Mouse (Mus musculus) neural tube, embryonic 13.5 days (tissue): ENCODE measurements around the gene Cd81. TPM values are rescaled to one million over a fixed set of nuclear protein-coding genes. Genes with fewer than 3 reads are reported as not detected.

Source experiments
- ATAC-seq: fragments of 200-750 bp; cut with Nextera tagmentation; 2 replicates; pipeline ENCODE4 v1.8.0; 2017; ENCODE audit warnings: low read depth, mild to moderate bottlenecking, moderate TSS enrichment, moderate library complexity
- H3K27ac ChIP-seq: fragments of 300-500 bp; sonication (generic); replicated peaks from 2 replicates; pipeline ENCODE4 v1.5.1; 2015; ENCODE audit warnings: moderate library complexity, mild to moderate bottlenecking, inconsistent platforms
- H3K27me3 ChIP-seq: fragments of 300-500 bp; sonication (generic); 2 replicates; pipeline ENCODE4 v1.6.1; 2015; ENCODE audit warnings: mild to moderate bottlenecking, inconsistent platforms
- H3K36me3 ChIP-seq: fragments of 300-500 bp; sonication (generic); 2 replicates; pipeline ENCODE4 v1.6.1; 2015; ENCODE audit warnings: mild to moderate bottlenecking, inconsistent platforms
- H3K4me1 ChIP-seq: fragments of 300-500 bp; sonication (generic); replicated peaks from 2 replicates; pipeline ENCODE4 v1.6.1; 2015; ENCODE audit warnings: inconsistent platforms
- H3K4me2 ChIP-seq: fragments of 300-500 bp; sonication (generic); 2 replicates; pipeline ENCODE4 v1.6.1; 2015; ENCODE audit warnings: inconsistent platforms, mild to moderate bottlenecking, moderate library complexity
- H3K4me3 ChIP-seq: fragments of 300-500 bp; sonication (generic); 2 replicates; pipeline ENCODE4 v1.5.1; 2015; ENCODE audit warnings: mild to moderate bottlenecking, inconsistent platforms
- H3K9ac ChIP-seq: fragments of 300-500 bp; sonication (generic); 2 replicates; pipeline ENCODE4 v1.6.1; 2015; ENCODE audit warnings: moderate library complexity, mild to moderate bottlenecking, inconsistent platforms
- H3K9me3 ChIP-seq: fragments of 300-500 bp; sonication (generic); 2 replicates; pipeline ENCODE4 v1.6.1; 2016; ENCODE audit warnings: inconsistent platforms
- WGBS: fragments of 180-500 bp; shearing (Covaris S2); methylation state at CpG from one replicate; pipeline ENCODE4 v1.1.7; 2015; 5-methylcytosine and 5-hydroxymethylcytosine counted together
- polyA plus RNA-seq: library from polyadenylated mRNA; unstranded; fragments of >200 nt; fragmentation: Nextera tagmentation; extraction: Ambion mirVana; gene quantifications from 2 replicates; pipeline ENCODE4 v1.2.1, GENCODE M21; 2015

Gene Cd81
- polyA plus RNA-seq, 1 experiment from 2014 or later: 369 TPM

DNA sequence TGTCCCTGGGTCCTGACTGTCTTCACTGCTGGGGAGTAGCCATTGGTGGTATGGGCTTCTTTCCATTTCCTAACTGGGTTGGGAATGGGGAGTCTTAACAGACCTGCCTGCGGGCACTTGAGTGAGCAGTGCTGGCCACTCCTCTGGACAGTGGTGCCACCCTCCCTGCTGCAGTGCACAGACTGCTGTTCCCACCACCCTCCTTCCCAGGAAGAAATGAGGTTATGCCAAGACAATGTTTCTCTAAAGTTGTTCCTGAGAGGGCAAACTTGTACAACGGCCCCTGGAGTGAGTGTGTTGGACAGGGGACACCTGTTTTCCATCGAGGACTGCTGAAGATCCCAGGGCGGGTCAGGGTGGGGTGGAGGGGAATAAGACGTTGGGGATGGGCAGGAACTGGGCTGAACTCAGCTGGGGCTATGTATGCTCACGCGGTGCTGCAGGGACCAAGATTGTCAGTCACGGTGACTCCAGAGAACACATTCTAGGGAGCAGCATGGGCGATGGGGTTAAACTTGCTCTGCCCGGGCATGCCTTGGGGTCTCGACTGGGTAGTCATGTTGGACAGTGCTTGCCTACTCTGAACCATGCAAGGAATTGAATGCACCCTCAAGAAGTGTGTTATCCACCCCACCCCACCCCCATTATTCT, 1.5 kb downstream of the Cd81 start:
- ATAC-seq: no peak
- H3K27me3 ChIP-seq: no peaks in the 10 kb centered on the region
- WGBS: 68% methylated on average over 11 of the region's 11 CpGs
- peak overlapping the region; percentile 96 for H3K4me3 ChIP-seq
- H3K27ac ChIP-seq: peak overlapping the region; percentile 89; the same call in 1 of the 2 replicates
- H3K36me3 ChIP-seq: no peaks in the 10 kb centered on the region
- peak overlapping the region; percentile 86 for H3K4me2 ChIP-seq
- H3K9me3 ChIP-seq: no peaks in the 10 kb centered on the region
- peak overlapping the region; percentile 97 for H3K9ac ChIP-seq
- peaks cover 70% of the 10 kb centered on the region for H3K4me1 ChIP-seq

DNA sequence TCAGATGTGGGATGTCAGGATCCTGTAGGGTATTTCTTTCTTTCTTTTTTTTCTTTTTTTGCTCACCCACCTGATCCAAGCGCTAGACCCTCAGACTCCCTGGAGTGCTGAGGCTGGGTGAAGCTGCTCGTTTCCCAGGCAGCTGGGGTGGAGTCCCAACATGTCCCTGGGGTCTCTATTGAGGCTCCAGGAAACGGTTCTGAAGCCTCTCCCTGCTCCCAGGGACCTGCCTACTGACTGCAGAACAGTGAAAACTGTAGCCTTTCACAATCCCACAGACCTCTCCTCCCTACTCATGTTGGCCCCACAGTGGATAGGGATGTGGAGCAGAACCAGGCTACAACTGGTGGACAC, 2.0 kb downstream of the Cd81 start:
- ATAC-seq: no peak
- Histone ChIP-seq H3K4me3 (peak overlapping the region; percentile 96), H3K27ac (no peak overlapping the region), H3K9me3 (no peaks in the 10 kb centered on the region), H3K4me2 (peak overlapping the region; percentile 86), H3K36me3 (no peaks in the 10 kb centered on the region), H3K4me1 (peaks cover 74% of the 10 kb centered on the region), H3K27me3 (no peaks in the 10 kb centered on the region), H3K9ac (peak overlapping the region; percentile 97)
- WGBS: 38% methylated on average over 3 of the region's 3 CpGs

DNA sequence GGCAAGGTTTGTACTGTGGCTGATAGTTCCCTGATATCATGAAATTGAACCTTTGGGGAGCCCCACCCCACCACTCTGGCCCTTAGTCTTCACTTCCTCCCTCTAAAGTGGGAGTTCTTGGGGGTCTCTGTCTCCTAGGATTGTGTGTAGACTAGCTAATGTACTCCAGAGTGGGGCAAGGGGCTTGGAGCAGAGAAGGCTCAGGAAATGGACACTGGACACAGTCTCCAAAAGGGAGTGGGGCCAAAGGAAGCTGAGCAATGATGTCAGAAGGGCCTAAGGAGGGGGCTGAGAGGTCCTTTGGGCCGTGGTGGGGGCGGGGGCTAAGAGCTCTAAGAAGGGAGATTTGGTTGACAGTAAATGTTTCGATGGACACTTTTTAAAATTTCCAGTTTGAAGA, 2.5 kb downstream of the Cd81 start:
- no peaks in the 10 kb centered on the region for H3K27me3 ChIP-seq
- H3K4me1 ChIP-seq: peaks cover 76% of the 10 kb centered on the region
- peak overlapping the region; percentile 97 for H3K9ac ChIP-seq
- ATAC-seq: no peak
- H3K9me3 ChIP-seq: no peaks in the 10 kb centered on the region
- no peak overlapping the region for H3K27ac ChIP-seq
- 0 out of 2 replicates have a peak, but pooled peaks cover 2% of the 10 kb centered on the region for H3K36me3 ChIP-seq
- 90% methylated on average over 3 of the region's 3 CpGs for WGBS
- H3K4me3 ChIP-seq: peak overlapping the region; percentile 96
- peak overlapping the region; percentile 86 for H3K4me2 ChIP-seq

DNA sequence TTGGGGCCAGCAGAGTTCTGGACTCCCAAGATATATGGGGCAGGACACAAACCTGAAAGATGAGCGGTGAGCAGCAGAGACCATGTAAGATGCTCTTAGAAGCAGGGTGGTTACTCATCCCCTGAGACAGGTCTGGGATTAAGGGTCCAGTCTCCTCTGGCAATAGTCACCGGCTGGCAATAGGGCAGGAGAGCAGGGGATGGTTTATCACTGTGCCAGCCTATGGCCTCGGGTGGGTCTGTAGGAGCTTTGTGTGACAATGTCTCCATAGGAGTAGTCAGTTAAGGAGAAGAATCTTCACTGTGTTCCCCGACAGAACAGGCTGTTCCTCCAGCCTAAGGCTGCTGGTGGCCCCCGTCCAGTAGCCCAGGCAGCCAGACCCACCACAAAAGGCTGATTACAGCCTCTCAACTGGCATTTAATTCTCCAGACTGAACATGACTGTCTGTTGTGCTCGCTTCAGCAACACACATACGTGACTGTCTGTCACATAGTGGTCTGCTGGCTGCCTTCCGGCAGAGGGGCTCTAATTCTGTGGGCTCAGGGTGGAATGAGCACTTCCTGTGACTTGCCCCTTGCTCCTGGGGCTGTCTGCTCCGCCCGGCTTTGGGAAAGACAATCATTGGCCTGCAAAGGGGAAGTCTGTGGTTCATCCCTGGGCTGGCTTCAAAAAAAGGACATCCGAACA, 3.1 kb downstream of the Cd81 start:
- H3K4me3 ChIP-seq: peak overlapping the region; percentile 96
- H3K9ac ChIP-seq: peak overlapping the region; percentile 97
- H3K27ac ChIP-seq: 0 out of 2 replicates have a peak overlapping the region, but pooled peaks have one; percentile 14
- peak overlapping the region; percentile 86 for H3K4me2 ChIP-seq
- 78% methylated on average over 11 of the region's 11 CpGs for WGBS
- H3K4me1 ChIP-seq: peaks cover 79% of the 10 kb centered on the region
- 0 out of 2 replicates have a peak, but pooled peaks cover 7% of the 10 kb centered on the region for H3K36me3 ChIP-seq
- no peak for ATAC-seq
- no peaks in the 10 kb centered on the region for H3K9me3 ChIP-seq
- no peaks in the 10 kb centered on the region for H3K27me3 ChIP-seq

DNA sequence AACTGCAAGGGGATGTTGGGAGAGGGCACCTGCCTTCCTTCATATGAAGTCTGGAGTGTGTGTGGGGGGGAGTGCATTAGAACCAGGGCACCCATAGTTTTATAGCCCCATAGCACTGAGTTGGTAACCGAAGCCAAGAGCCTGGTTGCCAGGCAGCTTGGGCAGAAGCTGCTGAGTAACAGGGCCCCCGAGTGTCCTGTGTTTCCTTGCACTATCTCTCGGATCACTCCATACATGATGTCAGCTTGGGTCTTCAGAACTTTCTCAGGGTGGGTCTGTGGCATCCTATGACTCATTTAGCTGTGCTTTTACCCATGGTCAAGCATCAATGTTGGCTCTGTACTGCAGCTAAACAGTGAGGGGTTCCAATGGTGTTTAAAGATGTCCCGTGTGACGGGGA, 4.5 kb downstream of the Cd81 start:
- no peaks in the 10 kb centered on the region for H3K9me3 ChIP-seq
- H3K4me1 ChIP-seq: peaks cover 74% of the 10 kb centered on the region
- no peaks in the 10 kb centered on the region for H3K27me3 ChIP-seq
- H3K4me3 ChIP-seq: no peak overlapping the region
- peaks cover 8% of the 10 kb centered on the region; the same call in 1 of the 2 replicates for H3K36me3 ChIP-seq
- no peak overlapping the region for H3K9ac ChIP-seq
- H3K27ac ChIP-seq: no peak overlapping the region
- 89% methylated on average over 5 of the region's 5 CpGs for WGBS
- no peak for ATAC-seq
- no peak overlapping the region for H3K4me2 ChIP-seq

DNA sequence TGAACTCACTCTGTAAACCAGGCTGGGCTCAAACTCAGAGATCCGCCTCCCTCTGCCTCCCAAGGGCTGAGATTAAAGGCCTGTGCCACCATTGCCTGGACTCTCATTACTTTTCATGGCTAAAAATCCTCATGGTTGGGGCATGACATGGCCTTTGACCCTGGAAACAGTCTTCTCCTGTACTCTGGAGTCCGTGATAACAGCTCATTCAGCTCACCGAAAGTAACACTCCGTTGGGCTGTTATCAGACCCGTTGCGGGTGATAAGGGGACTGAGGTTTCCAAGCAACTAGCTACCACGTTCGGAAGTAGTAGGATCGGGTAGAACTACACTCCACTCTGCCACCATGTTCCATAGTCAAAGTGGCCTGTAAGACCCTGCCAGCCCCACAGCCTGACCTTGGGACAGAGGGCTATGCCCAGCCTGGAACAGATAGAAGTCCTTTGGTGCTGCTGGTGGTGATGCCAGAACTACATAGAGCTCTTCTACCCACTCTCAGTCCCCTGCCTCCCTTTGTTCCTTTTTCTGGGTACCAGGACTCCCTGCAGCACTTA, 5.2 kb downstream of the Cd81 start:
- Histone ChIP-seq H3K9me3 (no peaks in the 10 kb centered on the region), H3K4me1 (peaks cover 68% of the 10 kb centered on the region), H3K9ac (no peak overlapping the region), H3K27me3 (no peaks in the 10 kb centered on the region), H3K36me3 (peaks cover 15% of the 10 kb centered on the region), H3K27ac (peak overlapping the region; percentile 46), H3K4me3 (no peak overlapping the region), H3K4me2 (no peak overlapping the region)
- WGBS: 81% methylated on average over 9 of the region's 9 CpGs
- ATAC-seq: no peak

DNA sequence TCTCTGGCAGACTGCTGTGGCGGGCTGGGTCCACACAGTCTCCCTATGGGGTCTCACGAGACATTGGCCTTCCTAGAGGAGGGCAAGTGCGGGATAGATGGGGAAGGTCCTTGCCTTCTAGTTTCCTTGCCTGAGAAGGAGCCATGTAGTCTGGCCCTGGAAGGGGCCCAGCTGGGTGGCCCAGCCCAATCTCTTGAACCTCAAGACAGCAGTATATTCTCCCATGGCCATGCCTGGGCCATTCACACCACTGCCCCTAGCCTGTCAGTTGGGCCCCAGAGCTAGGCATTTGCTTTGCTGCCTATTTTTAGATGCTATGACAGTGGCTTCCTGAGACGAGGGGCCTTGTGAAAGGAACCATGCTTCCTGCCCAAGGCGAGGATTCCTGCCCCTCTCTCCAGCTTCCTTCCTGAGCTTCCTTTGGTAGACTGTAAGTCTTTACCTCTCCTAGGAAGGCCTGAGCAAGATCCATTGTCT, 5.7 kb downstream of the Cd81 start:
- H3K4me2 ChIP-seq: no peak overlapping the region
- no peak overlapping the region for H3K9ac ChIP-seq
- peaks cover 71% of the 10 kb centered on the region for H3K4me1 ChIP-seq
- H3K36me3 ChIP-seq: peaks cover 20% of the 10 kb centered on the region
- ATAC-seq: no peak
- H3K9me3 ChIP-seq: no peaks in the 10 kb centered on the region
- no peak overlapping the region for H3K4me3 ChIP-seq
- 79% methylated on average over 5 of the region's 5 CpGs for WGBS
- peak overlapping the region; percentile 46 for H3K27ac ChIP-seq
- no peaks in the 10 kb centered on the region for H3K27me3 ChIP-seq

DNA sequence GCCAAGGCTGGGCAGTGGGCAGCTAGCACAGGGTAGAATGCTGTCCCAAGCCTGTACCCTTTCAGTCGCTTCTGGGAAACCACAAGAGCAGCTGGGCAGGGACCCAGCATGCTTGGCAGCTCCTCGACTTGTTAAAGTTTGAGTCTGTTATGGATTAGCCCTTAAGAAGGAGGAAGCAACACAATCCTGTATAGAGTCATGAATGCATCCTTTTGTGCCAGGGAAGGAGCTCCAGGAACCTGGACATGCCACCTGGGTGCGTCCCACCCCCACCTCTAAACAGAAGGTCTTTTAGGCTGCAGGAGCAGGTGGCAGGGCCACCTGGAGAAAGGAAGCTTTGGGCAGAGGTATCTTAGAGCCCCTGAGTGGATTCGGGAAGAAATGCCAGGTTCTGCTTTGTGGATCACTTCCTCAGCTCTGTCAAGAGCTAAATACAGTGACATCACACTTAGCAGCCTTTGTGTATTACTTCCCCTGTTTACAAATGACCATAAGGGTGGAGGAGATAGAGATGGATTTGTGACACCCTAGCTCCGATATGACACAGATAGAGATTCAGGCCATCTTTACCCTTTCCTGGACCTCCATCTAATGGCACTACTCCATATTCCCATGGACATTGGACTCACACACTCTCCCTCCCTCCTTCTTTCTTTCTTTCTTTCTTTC, 6.8 kb downstream of the Cd81 start:
- Histone ChIP-seq H3K4me2 (no peak overlapping the region), H3K27ac (peak overlapping the region; percentile 35; the same call in 1 of the 2 replicates), H3K4me1 (peaks cover 70% of the 10 kb centered on the region), H3K36me3 (peaks cover 31% of the 10 kb centered on the region), H3K4me3 (no peak overlapping the region), H3K9me3 (no peaks in the 10 kb centered on the region), H3K27me3 (no peaks in the 10 kb centered on the region), H3K9ac (no peak overlapping the region)
- 82% methylated on average over 5 of the region's 5 CpGs for WGBS
- ATAC-seq: no peak

DNA sequence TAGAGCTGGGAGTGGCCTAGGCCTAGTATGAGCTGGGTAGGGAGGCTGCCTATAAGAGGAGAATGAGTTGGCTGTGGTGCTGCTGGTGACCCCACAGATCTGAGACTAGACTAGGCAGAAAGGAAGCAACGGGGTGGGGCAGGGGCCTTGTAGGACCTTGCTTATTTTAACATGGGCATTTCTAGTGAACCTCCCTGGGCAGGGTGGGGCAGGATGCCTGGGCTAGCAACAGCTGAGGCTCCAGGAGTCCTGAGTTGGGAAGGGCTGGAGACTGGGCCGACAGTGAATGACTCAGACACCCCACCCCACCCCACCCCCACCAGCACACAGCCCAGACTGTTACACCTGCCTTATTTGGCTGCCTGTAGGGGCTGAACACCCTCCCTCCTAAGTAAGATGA, 10.2 kb downstream of the Cd81 start:
- WGBS: 88% methylated on average over 2 of the region's 2 CpGs
- Histone ChIP-seq H3K4me3 (no peak overlapping the region), H3K27me3 (no peaks in the 10 kb centered on the region), H3K4me2 (no peak overlapping the region), H3K27ac (0 out of 2 replicates have a peak overlapping the region, but pooled peaks have one; percentile 7), H3K36me3 (peaks cover 60% of the 10 kb centered on the region), H3K4me1 (peaks cover 45% of the 10 kb centered on the region), H3K9ac (no peak overlapping the region), H3K9me3 (no peaks in the 10 kb centered on the region)
- no peak for ATAC-seq

DNA sequence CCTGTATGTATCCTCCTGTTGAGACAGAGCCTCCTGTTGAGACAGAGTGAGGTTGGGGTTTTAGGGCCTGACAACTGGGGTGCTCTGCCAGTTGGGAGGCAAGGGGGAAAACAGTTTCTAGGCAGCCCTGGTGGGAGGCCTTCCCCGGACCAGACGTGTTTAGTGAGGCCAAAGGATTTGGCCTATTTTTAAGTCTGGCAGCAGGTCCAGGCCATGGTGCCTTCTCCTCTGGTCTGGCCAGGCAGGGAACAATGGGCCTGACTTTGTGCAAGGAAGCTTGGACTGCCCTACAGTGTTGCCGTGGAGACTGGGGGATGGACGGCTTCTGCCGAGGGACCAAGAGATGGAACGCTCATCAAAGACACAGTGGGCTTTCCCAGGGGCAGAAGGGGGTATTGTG, 11.7 kb downstream of the Cd81 start:
- Histone ChIP-seq H3K36me3 (peaks cover 60% of the 10 kb centered on the region), H3K9me3 (no peaks in the 10 kb centered on the region), H3K27me3 (no peaks in the 10 kb centered on the region), H3K27ac (0 out of 2 replicates have a peak overlapping the region, but pooled peaks have one; percentile 7), H3K4me2 (no peak overlapping the region), H3K9ac (no peak overlapping the region), H3K4me1 (peaks cover 41% of the 10 kb centered on the region), H3K4me3 (no peak overlapping the region)
- 30% methylated on average over 6 of the region's 6 CpGs for WGBS
- no peak for ATAC-seq

DNA sequence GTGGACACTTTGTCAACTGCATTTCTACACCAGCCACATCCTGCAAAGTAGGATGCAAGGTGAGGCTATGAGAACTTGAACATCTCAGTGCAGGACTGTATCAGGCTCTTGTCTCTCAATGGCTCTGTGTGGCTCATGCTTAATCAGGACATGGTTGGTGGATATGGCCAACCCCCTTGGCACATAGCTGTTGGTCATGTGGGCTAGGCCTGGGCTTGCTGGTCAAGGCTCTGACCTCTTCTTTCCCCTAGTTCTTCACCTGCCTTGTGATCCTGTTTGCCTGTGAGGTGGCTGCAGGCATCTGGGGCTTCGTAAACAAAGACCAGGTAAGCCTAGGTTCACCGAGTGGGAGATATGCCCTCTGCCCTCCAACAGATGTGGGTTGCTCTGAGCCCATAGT, 13.2 kb downstream of the Cd81 start:
- ATAC-seq: no peak
- no peak overlapping the region for H3K27ac ChIP-seq
- H3K36me3 ChIP-seq: peaks cover 53% of the 10 kb centered on the region

DNA sequence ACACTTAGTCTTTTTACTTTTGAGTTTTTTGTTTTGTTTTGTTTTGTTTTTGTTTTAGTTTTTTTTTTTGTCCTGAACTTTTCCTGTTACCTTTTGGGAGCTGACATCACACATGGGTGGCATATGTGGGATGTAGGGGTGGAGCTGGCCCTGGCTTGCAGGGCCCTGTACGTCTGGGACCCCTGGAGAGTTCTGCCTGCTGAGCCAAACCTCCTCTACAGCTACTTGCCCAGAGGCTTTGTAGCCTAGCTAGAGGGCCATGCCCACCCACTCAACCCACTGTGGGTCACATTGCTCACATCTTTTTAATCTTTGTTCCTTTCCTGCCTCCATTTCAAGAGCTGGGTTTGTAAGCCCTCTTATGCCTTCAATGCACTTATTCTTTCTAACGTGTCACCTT, 14.9 kb downstream of the Cd81 start:
- no peaks in the 10 kb centered on the region for H3K9me3 ChIP-seq
- H3K4me2 ChIP-seq: peak overlapping the region; percentile 73
- ATAC-seq: no peak
- H3K36me3 ChIP-seq: peaks cover 48% of the 10 kb centered on the region
- no peaks in the 10 kb centered on the region for H3K27me3 ChIP-seq
- H3K4me1 ChIP-seq: peaks cover 50% of the 10 kb centered on the region
- WGBS: 57% methylated on average over 2 of the region's 2 CpGs
- peak overlapping the region; percentile 99 for H3K27ac ChIP-seq
- H3K4me3 ChIP-seq: peak overlapping the region; percentile 75; the same call in 1 of the 2 replicates
- peak overlapping the region; percentile 77; the same call in 1 of the 2 replicates for H3K9ac ChIP-seq

More for the DNA sequence above, 13.2 kb downstream of the Cd81 start:
- H3K4me2 ChIP-seq: no peak overlapping the region
- H3K4me1 ChIP-seq: peaks cover 42% of the 10 kb centered on the region
- H3K9ac ChIP-seq: no peak overlapping the region
- no peaks in the 10 kb centered on the region for H3K9me3 ChIP-seq
- H3K27me3 ChIP-seq: no peaks in the 10 kb centered on the region
- 94% methylated on average over 2 of the region's 2 CpGs for WGBS
- H3K4me3 ChIP-seq: no peak overlapping the region
